Mouse (Mus musculus) forebrain, embryonic 12.5 days (tissue): ENCODE measurements around the gene 1810037I17Rik. TPM values are rescaled to one million over a fixed set of nuclear protein-coding genes. Genes with fewer than 3 reads are reported as not detected.

ENCODE experiments used
- ATAC-seq: fragments of 200-750 bp; cut with Nextera tagmentation; 2 replicates; pipeline ENCODE4 v1.8.0; 2017; ENCODE audit warnings: moderate TSS enrichment; ENCODE audit not compliant: low FRiP score
- H3K27ac ChIP-seq: fragments of 300-500 bp; sonication (generic); 2 replicates; pipeline ENCODE4 v1.5.1; 2016; ENCODE audit warnings: mild to moderate bottlenecking
- H3K27me3 ChIP-seq: fragments of 300-500 bp; sonication (generic); 2 replicates; pipeline ENCODE4 v1.6.1; 2016; ENCODE audit warnings: mild to moderate bottlenecking
- H3K36me3 ChIP-seq: fragments of 300-500 bp; sonication (generic); replicated peaks from 2 replicates; pipeline ENCODE4 v1.6.1; 2016; ENCODE audit warnings: mild to moderate bottlenecking
- H3K4me1 ChIP-seq: fragments of 300-500 bp; sonication (generic); 2 replicates; pipeline ENCODE4 v1.6.1; 2016
- H3K4me2 ChIP-seq: fragments of 300-500 bp; sonication (generic); 2 replicates; pipeline ENCODE4 v1.6.1; 2016; ENCODE audit warnings: mild to moderate bottlenecking, moderate library complexity
- H3K4me3 ChIP-seq: fragments of 300-500 bp; sonication (generic); replicated peaks from 2 replicates; pipeline ENCODE4 v1.5.1; 2016; ENCODE audit warnings: mild to moderate bottlenecking
- H3K9ac ChIP-seq: fragments of 300-500 bp; sonication (generic); 2 replicates; pipeline ENCODE4 v1.6.1; 2016; ENCODE audit warnings: mild to moderate bottlenecking
- H3K9me3 ChIP-seq: fragments of 300-500 bp; sonication (generic); 2 replicates; pipeline ENCODE4 v1.6.1; 2016
- WGBS: fragments of 180-500 bp; shearing (Covaris S2); methylation state at CpG from one replicate; pipeline ENCODE4 v1.1.7; 2016; 5-methylcytosine and 5-hydroxymethylcytosine counted together
- polyA plus RNA-seq: library from polyadenylated mRNA; unstranded; fragments of >200 nt; fragmentation: Nextera tagmentation; extraction: Ambion mirVana; gene quantifications from 2 replicates; pipeline ENCODE4 v1.2.1, GENCODE M21; 2016

Gene 1810037I17Rik
- polyA plus RNA-seq, 1 experiment from 2014 or later = 108 TPM

DNA sequence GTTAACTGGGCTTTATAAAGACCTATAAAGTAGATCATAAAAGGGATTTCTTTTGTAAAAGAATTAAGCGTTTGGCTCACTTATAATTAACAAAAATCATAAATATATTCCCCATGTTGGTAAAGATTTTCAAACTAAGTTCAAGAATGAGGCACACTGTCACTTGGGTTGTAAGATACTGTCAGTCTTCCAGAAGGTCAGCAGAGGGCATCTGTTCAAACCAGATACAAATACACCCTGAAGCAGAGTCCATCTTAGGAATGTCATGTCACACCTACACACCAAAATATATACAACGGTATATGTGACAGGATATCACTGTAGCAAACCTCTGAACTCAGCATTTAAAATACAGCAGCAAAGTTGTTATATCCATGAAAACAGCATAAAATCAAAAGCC is 26.1 kb downstream of the 1810037I17Rik start:
- peaks cover 8% of the 10 kb centered on the region; the same call in 1 of the 2 replicates for H3K36me3 ChIP-seq
- no peak for ATAC-seq
- H3K4me1 ChIP-seq = no peaks in the 10 kb centered on the region
- 98% methylated on average over 2 of the region's 2 CpGs for WGBS
- H3K9ac ChIP-seq = no peak overlapping the region
- H3K27me3 ChIP-seq = no peaks in the 10 kb centered on the region
- no peaks in the 10 kb centered on the region for H3K9me3 ChIP-seq
- no peak overlapping the region for H3K27ac ChIP-seq
- no peak overlapping the region for H3K4me2 ChIP-seq
- H3K4me3 ChIP-seq = no peak overlapping the region

DNA sequence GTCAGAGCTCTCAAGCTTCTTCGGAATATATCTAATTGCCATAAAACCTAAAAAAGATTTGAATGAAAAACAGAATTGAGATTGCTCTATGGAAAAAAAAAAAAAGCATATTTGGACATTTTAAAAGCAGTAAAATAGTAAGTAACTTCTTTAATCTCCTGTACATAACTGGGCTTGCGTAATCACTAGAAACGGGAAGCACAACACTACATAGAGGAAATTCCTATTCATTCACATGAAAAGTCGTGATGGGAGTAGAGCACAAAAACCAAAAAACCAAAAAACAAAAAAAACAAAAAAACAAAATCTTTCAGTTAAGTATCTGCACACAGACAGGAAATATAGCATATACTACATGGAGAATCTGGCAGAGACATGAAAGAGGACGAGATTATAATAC is 40.3 kb downstream of the 1810037I17Rik start:
- ATAC-seq = no peak
- Histone ChIP-seq H3K9me3 (no peaks in the 10 kb centered on the region), H3K4me1 (no peaks in the 10 kb centered on the region), H3K4me2 (no peak overlapping the region), H3K4me3 (no peak overlapping the region), H3K27ac (no peak overlapping the region), H3K27me3 (no peaks in the 10 kb centered on the region), H3K36me3 (peaks cover 5% of the 10 kb centered on the region; the same call in 1 of the 2 replicates), H3K9ac (no peak overlapping the region)
- WGBS = 92% methylated on average over 5 of the region's 5 CpGs

DNA sequence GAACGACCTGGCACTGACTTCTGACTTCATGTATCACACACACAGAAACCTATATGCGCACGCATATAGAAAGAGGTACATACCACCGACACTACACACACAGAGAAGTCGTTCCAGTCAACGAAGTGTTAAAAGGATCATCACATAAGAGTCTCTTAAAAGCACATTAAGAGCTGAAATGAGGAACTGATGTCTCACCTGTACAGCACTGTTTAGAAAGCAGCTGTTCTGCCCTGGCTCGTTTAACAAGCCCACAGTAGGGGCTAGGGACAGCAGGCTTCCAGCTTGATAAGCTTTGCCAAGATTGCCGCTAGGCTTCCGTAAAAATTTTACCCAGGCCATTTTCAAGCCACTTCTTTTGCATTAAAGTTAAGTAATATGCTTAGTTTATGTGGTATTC is 44.4 kb downstream of the 1810037I17Rik start:
- Histone ChIP-seq H3K4me1 (no peaks in the 10 kb centered on the region), H3K4me2 (no peak overlapping the region), H3K27me3 (no peaks in the 10 kb centered on the region), H3K9me3 (no peaks in the 10 kb centered on the region), H3K27ac (no peak overlapping the region), H3K9ac (no peak overlapping the region), H3K36me3 (peaks cover 5% of the 10 kb centered on the region; the same call in 1 of the 2 replicates), H3K4me3 (no peak overlapping the region)
- 95% methylated on average over 9 of the region's 9 CpGs for WGBS
- no peak for ATAC-seq

DNA sequence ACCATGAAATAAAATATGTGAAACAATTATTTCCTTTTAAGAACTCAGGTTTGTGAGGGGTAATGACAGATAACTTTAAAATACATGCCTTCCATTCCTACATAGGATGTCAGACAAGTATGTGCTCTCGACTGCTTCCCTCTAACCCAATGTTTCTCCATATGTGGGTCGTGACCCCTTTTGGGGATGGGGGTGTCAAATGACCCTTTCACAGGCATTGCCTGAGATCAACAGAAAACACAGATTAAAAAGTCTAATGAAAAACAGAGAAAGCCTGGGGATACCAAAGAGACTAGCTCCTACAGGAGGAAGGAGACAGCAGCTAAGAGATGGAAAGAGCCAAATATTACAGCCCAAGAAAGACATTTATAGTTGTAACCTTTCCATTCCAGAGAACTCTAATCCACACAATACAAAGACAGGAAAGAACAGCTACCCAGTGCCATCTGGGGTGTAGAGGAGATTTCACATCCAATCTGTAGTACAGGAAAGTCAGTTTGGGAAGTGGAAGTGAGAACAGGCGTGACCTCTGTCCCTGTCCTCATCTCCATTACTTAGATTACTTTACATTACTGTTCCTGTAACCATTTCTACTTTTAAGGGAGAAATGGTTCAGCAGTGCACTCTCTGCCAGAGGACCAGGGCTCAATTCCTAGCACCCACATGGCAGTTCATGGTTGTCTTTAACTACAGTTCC is 48.3 kb downstream of the 1810037I17Rik start:
- WGBS = 74% methylated on average over 3 of the region's 3 CpGs
- no peaks in the 10 kb centered on the region for H3K27me3 ChIP-seq

DNA sequence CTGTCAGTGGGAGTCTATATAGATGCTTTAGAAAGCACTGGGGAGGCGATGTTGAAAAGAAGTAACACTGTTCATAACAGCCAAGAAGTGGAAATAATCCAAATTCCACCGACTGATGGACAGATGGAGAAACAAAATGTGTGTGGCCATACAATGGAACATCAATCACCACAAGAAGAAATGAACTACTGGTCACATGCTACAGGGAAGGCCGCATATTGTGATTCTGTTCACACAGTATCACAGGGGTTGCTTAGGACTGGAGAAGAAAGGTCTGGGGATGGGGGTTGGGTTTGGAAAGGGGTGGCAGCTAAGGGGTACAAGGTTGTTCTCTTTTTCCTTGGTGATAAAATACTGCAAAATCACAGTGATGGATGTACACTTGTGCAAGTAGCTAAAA is 50.8 kb downstream of the 1810037I17Rik start:
- no peak overlapping the region for H3K9ac ChIP-seq
- 45% methylated on average over 3 of the region's 3 CpGs for WGBS
- no peaks in the 10 kb centered on the region for H3K27me3 ChIP-seq
- H3K4me2 ChIP-seq = no peak overlapping the region
- H3K27ac ChIP-seq = no peak overlapping the region
- 0 out of 2 replicates have a peak, but pooled peaks cover 10% of the 10 kb centered on the region for H3K4me1 ChIP-seq
- H3K9me3 ChIP-seq = no peaks in the 10 kb centered on the region
- H3K36me3 ChIP-seq = no peaks in the 10 kb centered on the region
- no peak overlapping the region for H3K4me3 ChIP-seq
- peak; percentile 53; the same call in 1 of the 2 replicates for ATAC-seq

More for the DNA sequence above, 48.3 kb downstream of the 1810037I17Rik start:
- no peak overlapping the region for H3K27ac ChIP-seq
- H3K4me3 ChIP-seq = no peak overlapping the region
- no peak for ATAC-seq
- no peaks in the 10 kb centered on the region for H3K9me3 ChIP-seq
- no peak overlapping the region for H3K4me2 ChIP-seq
- H3K9ac ChIP-seq = no peak overlapping the region
- peaks cover 5% of the 10 kb centered on the region; the same call in 1 of the 2 replicates for H3K36me3 ChIP-seq
- H3K4me1 ChIP-seq = 0 out of 2 replicates have a peak, but pooled peaks cover 10% of the 10 kb centered on the region

DNA sequence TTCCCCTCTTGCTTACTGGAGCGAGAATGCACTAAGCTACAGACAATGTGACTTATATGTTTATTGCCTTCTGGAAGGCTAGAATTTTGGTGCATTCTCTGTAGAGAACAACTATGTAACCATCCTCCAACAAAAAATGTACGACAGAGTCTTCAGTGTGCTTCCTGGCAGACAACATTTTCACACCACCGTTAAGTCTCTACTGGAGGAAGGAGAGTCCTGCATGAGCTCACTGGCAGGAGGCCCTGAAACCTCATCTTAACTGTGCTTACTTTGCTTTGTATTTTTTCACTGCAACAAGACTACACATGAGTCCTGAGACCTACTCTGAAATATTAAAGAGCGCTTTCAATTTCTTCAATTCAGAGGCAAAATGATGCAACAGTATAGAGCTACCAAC is 51.4 kb downstream of the 1810037I17Rik start:
- 75% methylated on average over 4 of the region's 4 CpGs for WGBS
- ATAC-seq = no peak
- no peak overlapping the region for H3K4me3 ChIP-seq
- H3K27ac ChIP-seq = no peak overlapping the region
- H3K9ac ChIP-seq = no peak overlapping the region
- H3K27me3 ChIP-seq = no peaks in the 10 kb centered on the region
- H3K4me2 ChIP-seq = no peak overlapping the region
- H3K4me1 ChIP-seq = 0 out of 2 replicates have a peak, but pooled peaks cover 10% of the 10 kb centered on the region
- no peaks in the 10 kb centered on the region for H3K36me3 ChIP-seq
- no peaks in the 10 kb centered on the region for H3K9me3 ChIP-seq

Other genes starting within 250 kb of the 1810037I17Rik start
- 4.3 and 4.4 TPM in 2 replicates for gene Pde5a, start 195.3 kb upstream of the 1810037I17Rik start, polyA plus RNA-seq
- not detected in 2 replicates for gene Fabp2, start 29.1 kb upstream of the 1810037I17Rik start, polyA plus RNA-seq
- gene Gm10959, start 4.8 kb upstream of the 1810037I17Rik start, polyA plus RNA-seq = not detected in 2 replicates
- gene Usp53, start 60.3 kb downstream of the 1810037I17Rik start, polyA plus RNA-seq = 6.2 and 6.5 TPM in 2 replicates
- not detected in 2 replicates for gene Myoz2, start 110.8 kb downstream of the 1810037I17Rik start, polyA plus RNA-seq